ENCODE assay signal across 28 mouse cellular contexts in genomic region chr5:30356647-30357046, GRCm38 (mm10).
"Had no signal": no experiment of that assay in that cellular context is flagged by ENCODE, and none has a peak within 500 bp of the region (broad histone marks: within the 10 kb centered on the region; RNA-seq: fewer than 3 reads in every experiment).

No protein-coding gene starts in this region.

- H3K9ac ChIP-seq: embryonic facial prominence, embryonic 12.5 days; embryonic facial prominence, embryonic 13.5 days; embryonic facial prominence, embryonic 15.5 days; forebrain, embryonic 12.5 days; forebrain, embryonic 13.5 days; forebrain, embryonic 15.5 days; forebrain, postnatal 0 days had no signal

- H3K27me3 ChIP-seq: embryonic facial prominence, embryonic 12.5 days; embryonic facial prominence, embryonic 13.5 days; embryonic facial prominence, embryonic 15.5 days; forebrain, embryonic 12.5 days; forebrain, embryonic 13.5 days; forebrain, embryonic 15.5 days had no signal

- ATAC-seq: forebrain, embryonic 13.5 days; forebrain, embryonic 14.5 days; forebrain, embryonic 15.5 days; forebrain, embryonic 16.5 days; forebrain, postnatal 0 days had no signal

- H3K4me1 ChIP-seq: embryonic facial prominence, embryonic 10.5 days; embryonic facial prominence, embryonic 12.5 days; embryonic facial prominence, embryonic 13.5 days; forebrain, embryonic 10.5 days; forebrain, embryonic 12.5 days; forebrain, embryonic 13.5 days; forebrain, embryonic 15.5 days had no signal

- DNase-seq: cerebellum, adult 8-10 months; cerebellum, adult 9-10 months; cerebellum, adult 9-11 months; cerebellum, postnatal 10 days; cerebellum, postnatal 14 days; cerebellum, postnatal 25 days; cerebellum, postnatal 36 days; embryo, embryonic 11 days; forebrain, postnatal 0 days; gastrocnemius, adult 2 months; gastrocnemius, postnatal 10 days; gastrocnemius, postnatal 14 days; gastrocnemius, postnatal 25 days; gastrocnemius, postnatal 36 days; heart, adult 11 months; heart, adult 18-20 months; heart, adult 2 months had no signal

- H3K4me3 ChIP-seq: embryonic facial prominence, embryonic 10.5 days; embryonic facial prominence, embryonic 12.5 days; embryonic facial prominence, embryonic 13.5 days; embryonic facial prominence, embryonic 15.5 days; erythroblast, embryonic 14.5 days; forebrain, embryonic 10.5 days; forebrain, embryonic 12.5 days; forebrain, embryonic 13.5 days; forebrain, embryonic 15.5 days; gastrocnemius, adult 2 months; heart, adult 2 months had no signal

- H3K27ac ChIP-seq: embryonic facial prominence, embryonic 10.5 days; embryonic facial prominence, embryonic 12.5 days; embryonic facial prominence, embryonic 13.5 days; embryonic facial prominence, embryonic 15.5 days; forebrain, embryonic 10.5 days; forebrain, embryonic 12.5 days; forebrain, embryonic 13.5 days; forebrain, embryonic 15.5 days; gastrocnemius, adult 2 months; heart, adult 2 months had no signal

- H3K36me3 ChIP-seq: embryonic facial prominence, embryonic 10.5 days; embryonic facial prominence, embryonic 12.5 days; embryonic facial prominence, embryonic 13.5 days; embryonic facial prominence, embryonic 15.5 days; forebrain, embryonic 10.5 days; forebrain, embryonic 12.5 days; forebrain, embryonic 15.5 days had no signal

- H3K4me2 ChIP-seq: embryonic facial prominence, embryonic 12.5 days; embryonic facial prominence, embryonic 13.5 days; embryonic facial prominence, embryonic 15.5 days; forebrain, embryonic 12.5 days; forebrain, embryonic 13.5 days; forebrain, embryonic 15.5 days had no signal

- H3K9me3 ChIP-seq: embryonic facial prominence, embryonic 10.5 days; embryonic facial prominence, embryonic 12.5 days; embryonic facial prominence, embryonic 13.5 days; embryonic facial prominence, embryonic 15.5 days; forebrain, embryonic 10.5 days; forebrain, embryonic 12.5 days; forebrain, embryonic 13.5 days; forebrain, embryonic 15.5 days had no signal
